Mouse (Mus musculus) CH12.LX (cell line): ENCODE measurements around the gene Clba1. TPM values are rescaled to one million over a fixed set of nuclear protein-coding genes. Genes with fewer than 3 reads are reported as not detected.

Source experiments
- DNase-seq: peaks from one replicate; pipeline ENCODE4 v3.0.0-alpha.2; 2013; ENCODE audit errors: extremely low read depth
- H3K27ac ChIP-seq: 2 replicates; pipeline ENCODE4 v1.5.1; 2012; ENCODE audit warnings: low read depth, mild to moderate bottlenecking, control low read depth, moderate library complexity; ENCODE audit not compliant: insufficient read depth
- H3K27me3 ChIP-seq: replicated peaks from 2 replicates; pipeline ENCODE3; 2012; ENCODE audit warnings: inconsistent platforms
- H3K36me3 ChIP-seq, 2 experiments: replicated peaks in 1 of 2; 2 replicates each; pipeline versions ENCODE3 to v1.6.1; 2012; ENCODE audit warnings: inconsistent platforms in 1 of 2, low read length in 1 of 2, mild to moderate bottlenecking in 1 of 2, mixed read lengths in 1 of 2, moderate library complexity in 1 of 2; ENCODE audit not compliant: control insufficient read depth in 1 of 2, insufficient read depth in 1 of 2
- H3K4me1 ChIP-seq, 2 experiments: 2 replicates each; pipeline ENCODE4 v1.6.1; 2012; ENCODE audit warnings: inconsistent platforms in 1 of 2, moderate library complexity in 1 of 2; ENCODE audit not compliant: insufficient read depth in 2 of 2, control insufficient read depth in 1 of 2
- H3K4me2 ChIP-seq: 2 replicates; pipeline ENCODE4 v1.6.1; 2012; ENCODE audit warnings: low read depth, mild to moderate bottlenecking, control low read depth; ENCODE audit not compliant: poor library complexity, insufficient read depth, severe bottlenecking
- H3K4me3 ChIP-seq, 3 experiments: fragments of 150-350 bp in 1 of 3; sonication (generic) in 1 of 3; replicated peaks in 1 of 3; 2 replicates each; pipeline versions ENCODE3 to v1.5.1; 2011 to 2012; ENCODE audit warnings: low read depth in 2 of 3, low read length in 2 of 3, mild to moderate bottlenecking in 2 of 3, moderate library complexity in 2 of 3, control low read depth in 1 of 3, improper control_type of control experiment in 1 of 3, inconsistent platforms in 1 of 3, mixed read lengths in 1 of 3; ENCODE audit not compliant: poor library complexity in 1 of 3
- H3K79me2 ChIP-seq: replicated peaks from 2 replicates; pipeline ENCODE4 v1.6.1; 2012; ENCODE audit warnings: mild to moderate bottlenecking, moderate library complexity; ENCODE audit not compliant: control insufficient read depth, poor library complexity, insufficient read depth, severe bottlenecking; ENCODE audit errors: extremely low read depth
- H3K9ac ChIP-seq: 2 replicates; pipeline ENCODE4 v1.6.1; 2012; ENCODE audit warnings: low read depth, mild to moderate bottlenecking, control low read depth, moderate library complexity; ENCODE audit not compliant: insufficient read depth
- H3K9me3 ChIP-seq: replicated peaks from 2 replicates; pipeline ENCODE3; 2012; ENCODE audit warnings: low read length, inconsistent platforms, mixed read lengths
- CTCF ChIP-seq, 2 experiments: IDR thresholded peaks in 1 of 2; conservative IDR thresholded peaks in 1 of 2; 2 replicates each; pipeline ENCODE4 v1.5.1; 2011 to 2012; ENCODE audit warnings: low read depth in 2 of 2, low read length in 2 of 2, improper control_type of control experiment in 1 of 2, inconsistent platforms in 1 of 2, mild to moderate bottlenecking in 1 of 2, moderate library complexity in 1 of 2
- IRF4 ChIP-seq: IDR thresholded peaks from 2 replicates; pipeline ENCODE4 v1.6.1; 2014; ENCODE audit warnings: low read depth, mild to moderate bottlenecking, inconsistent platforms, low read length, improper control_type of control experiment
- KAT2A ChIP-seq: IDR thresholded peaks from 2 replicates; pipeline ENCODE4 v1.6.1; 2012; ENCODE audit warnings: low read length, improper control_type of control experiment, inconsistent platforms; ENCODE audit not compliant: insufficient replicate concordance
- MXI1 ChIP-seq: IDR thresholded peaks from 2 replicates; pipeline ENCODE4 v1.6.1; 2011; ENCODE audit warnings: mild to moderate bottlenecking, low read depth, low read length, improper control_type of control experiment
- MYC ChIP-seq: IDR thresholded peaks from 2 replicates; pipeline ENCODE4 v1.6.1; 2011; ENCODE audit warnings: low read depth, mild to moderate bottlenecking, improper control_type of control experiment, low read length
- NRF1 ChIP-seq: IDR thresholded peaks from 2 replicates; pipeline ENCODE4 v1.6.1; 2014; ENCODE audit warnings: low read depth, mild to moderate bottlenecking, inconsistent platforms, low read length, improper control_type of control experiment, moderate library complexity
- RAD21 ChIP-seq: IDR thresholded peaks from 2 replicates; pipeline ENCODE4 v1.6.1; 2011; ENCODE audit warnings: low read depth, mild to moderate bottlenecking, low read length, improper control_type of control experiment, moderate library complexity
- SMC3 ChIP-seq: IDR thresholded peaks from 2 replicates; pipeline ENCODE4 v1.6.1; 2011; ENCODE audit warnings: low read depth, low read length, improper control_type of control experiment
- dilution Hi-C: fragments of 300-500 bp; cut with MboI; formaldehyde crosslinking; loops from 2 replicates; pipeline ENCODE4 v1.14.3; 2020; ENCODE audit warnings: low sequenced_read_pairs; ENCODE audit not compliant: extremely low pct_unique_long_range_greater_than_20kb, extremely low pct_ligation_motif_present
- in situ Hi-C: fragments of 300-500 bp; cut with MboI; formaldehyde crosslinking; loops from 3 replicates; pipeline ENCODE4 v1.14.3; 2019; ENCODE audit warnings: low sequenced_read_pairs, low pct_ligation_motif_present, low pct_unique_long_range_greater_than_20kb, mixed read lengths
- polyA plus RNA-seq: library from polyadenylated mRNA; unstranded; fragments of >175 nt; gene quantifications from 2 replicates; pipeline ENCODE4 v1.2.1, GENCODE M21; 2012; ENCODE audit warnings: low read depth; ENCODE audit not compliant: insufficient read length
- total RNA-seq, 2 experiments: library from RNA; depleted of rRNA; stranded (reverse); fragments of 300-350 nt in 1 of 2; fragments of >200 nt in 1 of 2; gene quantifications; 2 replicates each; pipeline ENCODE4 v1.2.3; 2012 to 2014

Gene Clba1
- total and polyA plus RNA-seq, 3 experiments: 2.5 to 3.5 (median 3.5) TPM

DNA sequence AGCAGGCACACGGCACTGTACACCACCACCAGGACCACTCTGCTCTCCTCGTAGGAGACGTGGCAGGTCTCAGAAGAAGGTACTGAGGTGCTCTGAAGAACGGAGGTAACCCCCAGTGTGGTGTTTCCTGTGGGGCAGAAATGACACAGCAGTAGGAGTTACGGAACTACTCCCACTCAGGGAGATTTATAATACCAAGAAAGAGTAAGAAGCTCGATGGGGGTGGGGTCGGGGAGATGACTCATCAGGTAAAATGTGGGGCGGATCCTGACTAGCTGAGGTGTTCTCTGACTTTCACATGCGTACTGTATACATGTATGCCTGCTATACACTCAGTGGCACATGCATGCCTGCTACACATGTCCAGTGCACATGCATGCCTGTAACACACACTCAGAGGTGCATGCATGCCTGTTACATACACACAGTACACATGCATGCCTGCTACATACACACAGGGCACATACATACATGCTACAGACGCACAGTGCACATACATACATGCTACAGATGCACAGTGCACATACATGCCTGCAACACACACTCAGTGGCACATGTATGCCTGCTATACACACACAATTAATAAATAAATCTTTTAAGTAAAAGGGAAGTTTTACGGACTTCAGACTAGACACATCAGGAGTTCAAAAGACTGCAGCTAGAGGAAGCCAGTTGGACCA lies 44.5 kb downstream of the Clba1 start:
- Histone ChIP-seq H3K79me2 (peaks cover 46% of the 10 kb centered on the region), H3K27ac (peak overlapping the region; percentile 22; the same call in 1 of the 2 replicates), H3K9me3 (peaks cover under 1% of the 10 kb centered on the region), H3K9ac (no peak overlapping the region), H3K27me3 (no peaks in the 10 kb centered on the region), H3K4me1 (peaks cover 15 to 76% of the 10 kb centered on the region in 2 experiments), H3K4me3 (peak overlapping the region in 1 of 3 experiments; percentile 29), H3K36me3 (peaks cover 70 to 83% of the 10 kb centered on the region in 2 experiments), H3K4me2 (no peak overlapping the region)
- no peak for TF ChIP-seq MYC
- TF ChIP-seq KAT2A: no peak
- no peak for TF ChIP-seq MXI1
- DNase-seq: no peak
- in situ Hi-C loops: loop anchor here (10.0 kb wide), 1 partner anchor 198 kb away; no protein-coding TSS in a partner anchor
- dilution Hi-C loops: no loop called here

DNA sequence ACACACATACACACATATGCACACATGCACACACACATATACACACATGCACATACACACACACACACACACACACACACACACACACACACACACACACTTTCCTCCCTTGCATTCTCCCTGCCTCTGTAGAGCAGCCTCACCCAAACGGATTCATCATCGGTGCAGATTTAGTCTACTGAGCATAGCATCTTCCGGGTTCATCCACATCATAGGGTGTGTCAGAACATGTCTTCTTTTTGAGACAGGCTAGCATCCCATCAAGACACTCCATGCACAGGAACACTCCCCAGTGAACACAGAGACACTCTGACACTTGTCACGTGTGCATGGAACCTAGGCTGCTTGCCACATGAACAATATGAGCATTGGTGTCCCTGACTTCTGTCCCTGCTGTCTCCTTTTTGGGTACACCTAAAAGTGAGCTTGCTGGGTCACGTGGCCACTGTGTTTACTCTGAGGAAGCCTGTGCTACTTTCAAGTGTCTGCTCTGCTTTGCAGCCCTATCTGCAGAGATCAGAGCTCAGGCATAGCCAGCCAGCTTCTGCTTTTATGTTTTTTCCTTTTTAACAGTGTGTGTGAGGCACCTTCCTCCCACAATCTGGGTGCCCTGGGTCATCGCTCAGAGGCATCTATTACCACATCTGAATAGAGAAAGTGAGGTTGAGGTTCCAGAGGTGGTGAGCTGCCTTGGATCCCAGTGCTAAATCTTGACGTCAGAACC lies 46.0 kb downstream of the Clba1 start:
- dilution Hi-C loops (no loop called here), in situ Hi-C loops (loop anchor here (10.0 kb wide), 1 partner anchor 200 kb away; no protein-coding TSS in a partner anchor)
- Histone ChIP-seq H3K9me3 (no peaks in the 10 kb centered on the region), H3K4me3 (no peak overlapping the region), H3K27ac (no peak overlapping the region), H3K4me1 (peaks cover 22 to 71% of the 10 kb centered on the region in 2 experiments), H3K9ac (no peak overlapping the region), H3K4me2 (no peak overlapping the region), H3K36me3 (peaks cover 75 to 91% of the 10 kb centered on the region in 2 experiments), H3K79me2 (peaks cover 61% of the 10 kb centered on the region), H3K27me3 (no peaks in the 10 kb centered on the region)
- TF ChIP-seq IRF4 (no peak), SMC3 (no peak)
- no peak for DNase-seq

DNA sequence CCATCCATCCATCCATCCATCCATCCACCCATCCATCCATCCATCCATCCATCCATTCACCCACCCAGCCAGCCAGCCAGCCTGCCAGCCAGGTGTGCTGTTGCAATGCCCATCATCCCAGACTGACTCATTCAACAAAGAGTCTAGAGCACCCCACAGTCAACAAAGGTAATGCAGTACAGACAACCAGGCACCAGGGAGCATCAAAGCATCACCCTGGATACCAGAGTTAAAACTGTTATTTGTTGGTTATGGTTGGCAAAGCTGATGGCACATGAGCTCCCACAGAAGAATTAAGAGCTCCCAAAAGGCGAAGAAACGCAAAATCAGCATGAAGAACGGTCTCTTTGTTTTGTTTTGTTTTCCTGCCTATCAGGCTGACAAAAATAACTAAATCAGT lies 47.6 kb downstream of the Clba1 start:
- peak; percentile 52 for DNase-seq
- H3K27ac ChIP-seq: no peak overlapping the region
- peak; percentile 70 for TF ChIP-seq RAD21
- peak; percentile 54 for TF ChIP-seq SMC3
- no peak for TF ChIP-seq NRF1
- no peak for TF ChIP-seq KAT2A
- TF ChIP-seq CTCF (conservative IDR thresholded peaks at IDR 0.05 in 1 of 2, IDR thresholded peaks at IDR 0.05 in 1 of 2; ENCODE audit: low read depth in 2 of 2, low read length in 2 of 2): peak in 1 of 2 experiments; percentile 70; a peak in 2 of 4 replicates
- TF ChIP-seq, all 38 proteins: peak for 3
- Histone ChIP-seq H3K27me3 (no peaks in the 10 kb centered on the region), H3K4me1 (peaks cover 22 to 57% of the 10 kb centered on the region in 2 experiments), H3K79me2 (peaks cover 71% of the 10 kb centered on the region), H3K36me3 (peaks cover 61 to 75% of the 10 kb centered on the region in 2 experiments), H3K4me2 (peak overlapping the region; percentile 73), H3K9me3 (no peaks in the 10 kb centered on the region), H3K9ac (peak overlapping the region; percentile 16; the same call in 1 of the 2 replicates), H3K4me3 (peak overlapping the region; percentile 19 to 80 (median 36))
- dilution Hi-C loops (no loop called here), in situ Hi-C loops (loop anchor here (10.0 kb wide), 1 partner anchor 202 kb away; no protein-coding TSS in a partner anchor)
